Mouse (Mus musculus) layer of hippocampus, adult 8-10 months (tissue): ENCODE data around the gene Pgrmc2. TPM values are rescaled to one million over a fixed set of nuclear protein-coding genes. Genes with fewer than 3 reads are reported as not detected.

Source experiments
- DNase-seq, 2 experiments: peaks; one replicate each; pipeline ENCODE4 v3.0.0; 2022; ENCODE audit warnings: low spot score in 2 of 2
- total RNA-seq, 4 experiments: library from RNA; stranded (reverse); gene quantifications; 2 replicates each; pipeline ENCODE4 v1.2.4; 2022

Gene Pgrmc2
- total RNA-seq, 4 experiments from 2014 or later, result 53.6 to 63.9 (median 59.0) TPM

DNA sequence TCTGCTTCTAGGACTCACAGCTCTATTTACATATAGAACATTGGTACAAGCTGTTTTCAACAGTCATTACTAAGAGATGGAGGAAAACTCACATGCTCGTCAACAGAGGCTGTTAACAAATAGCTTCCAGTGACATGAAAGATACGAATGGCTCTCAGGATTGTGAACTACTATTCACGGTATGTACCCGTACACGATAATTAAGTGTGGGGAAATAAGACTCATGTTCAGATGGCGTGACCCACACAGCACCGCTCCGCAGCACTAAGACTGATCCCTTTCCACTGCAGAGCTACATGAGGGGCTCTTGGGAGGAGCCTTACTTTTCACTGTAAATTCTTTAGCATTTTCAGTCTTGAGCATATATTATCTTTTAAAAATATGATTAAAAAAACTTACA lies 7.5 kb downstream of the Pgrmc2 start:
- no peak for DNase-seq

DNA sequence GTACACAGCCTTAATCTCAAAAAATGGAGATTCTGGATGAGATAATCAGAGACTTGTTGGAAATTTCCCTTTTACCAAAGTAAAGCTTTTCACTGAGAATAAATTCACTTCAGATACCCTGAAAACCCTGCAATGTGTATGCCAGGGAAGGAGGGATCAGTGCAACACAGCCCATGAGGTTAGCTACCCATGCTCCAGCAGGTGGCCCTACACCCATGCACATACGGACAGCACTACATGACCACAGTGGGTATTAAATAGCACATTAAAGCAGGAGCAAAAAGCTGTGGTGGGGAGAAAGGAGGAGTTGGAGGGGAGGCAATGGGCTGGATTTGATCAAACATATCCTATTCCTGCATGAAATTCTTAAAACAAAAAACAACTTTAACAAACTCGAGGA lies 12.3 kb downstream of the Pgrmc2 start:
- no peak for DNase-seq

DNA sequence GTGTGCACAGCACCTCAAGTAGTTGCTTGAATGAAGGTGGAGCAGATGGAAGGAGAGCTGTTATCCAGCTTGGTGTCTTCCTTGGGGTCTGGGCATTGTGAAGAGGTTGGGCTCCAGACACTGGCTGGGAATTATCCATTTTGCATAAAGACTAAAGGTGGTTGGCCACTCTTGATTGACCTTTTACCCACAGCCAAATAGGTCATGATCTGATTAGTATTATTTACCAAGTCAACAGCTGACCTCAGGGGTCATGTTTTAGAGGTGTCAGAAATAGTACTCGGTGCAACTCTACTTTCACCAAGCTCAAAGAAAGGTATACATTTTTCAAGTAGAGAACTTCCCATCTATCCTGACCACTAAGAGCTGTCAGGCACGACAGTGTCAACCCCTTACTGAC lies 17.5 kb downstream of the Pgrmc2 start:
- no peak for DNase-seq

DNA sequence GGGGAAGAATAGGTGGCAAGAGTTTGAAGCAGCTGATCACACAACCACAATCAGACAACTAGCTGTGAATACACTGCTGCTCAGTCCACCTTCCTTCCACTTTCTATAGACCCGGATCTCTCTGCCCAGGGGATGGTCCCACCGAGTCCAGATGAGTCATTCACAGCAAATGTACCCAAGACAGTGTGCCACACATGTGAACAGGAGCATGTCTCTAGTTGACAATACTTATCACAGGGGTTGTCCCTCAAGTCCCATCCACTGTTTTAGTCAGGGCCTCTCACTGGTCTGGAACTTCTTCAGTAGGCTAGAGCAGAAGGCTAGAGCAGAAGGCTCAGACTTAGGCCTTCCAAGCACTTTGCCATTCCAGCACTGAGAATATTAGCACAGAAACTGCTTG lies 20.1 kb downstream of the Pgrmc2 start:
- DNase-seq, result no peak

DNA sequence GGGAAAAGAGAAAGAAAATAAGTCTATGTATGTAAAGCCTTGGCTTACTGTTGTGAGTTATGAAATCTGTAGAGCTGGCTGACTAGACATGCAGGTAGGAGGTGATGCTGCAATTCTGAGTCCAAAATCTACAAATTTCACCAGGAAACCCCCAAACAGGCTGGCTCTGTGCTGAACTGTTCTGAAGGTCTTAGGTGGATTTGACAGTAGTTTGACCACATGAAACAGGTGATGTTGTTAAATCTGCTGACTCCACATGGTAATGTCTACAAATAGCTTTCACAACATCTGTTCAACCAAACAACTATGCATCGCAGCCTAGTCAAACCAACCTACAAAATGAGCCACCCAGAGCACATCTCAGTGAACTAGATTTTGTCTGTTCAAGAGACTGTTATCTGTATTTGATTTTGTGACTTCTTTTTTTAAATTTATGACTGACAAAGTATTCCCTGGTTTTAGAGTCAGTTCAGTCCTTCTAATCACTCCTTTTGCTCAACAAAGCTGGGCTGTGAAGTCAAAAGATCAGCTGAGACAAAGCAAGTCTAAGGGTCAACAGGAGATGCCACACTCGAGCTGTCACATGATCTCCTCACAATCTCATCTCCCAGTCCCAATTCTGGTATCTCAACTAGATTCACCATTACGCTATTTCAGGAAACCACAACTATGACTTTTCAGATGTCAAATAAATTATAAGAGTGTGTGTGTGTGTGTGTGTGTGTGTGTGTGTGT lies 20.8 kb downstream of the Pgrmc2 start:
- no peak for DNase-seq

DNA sequence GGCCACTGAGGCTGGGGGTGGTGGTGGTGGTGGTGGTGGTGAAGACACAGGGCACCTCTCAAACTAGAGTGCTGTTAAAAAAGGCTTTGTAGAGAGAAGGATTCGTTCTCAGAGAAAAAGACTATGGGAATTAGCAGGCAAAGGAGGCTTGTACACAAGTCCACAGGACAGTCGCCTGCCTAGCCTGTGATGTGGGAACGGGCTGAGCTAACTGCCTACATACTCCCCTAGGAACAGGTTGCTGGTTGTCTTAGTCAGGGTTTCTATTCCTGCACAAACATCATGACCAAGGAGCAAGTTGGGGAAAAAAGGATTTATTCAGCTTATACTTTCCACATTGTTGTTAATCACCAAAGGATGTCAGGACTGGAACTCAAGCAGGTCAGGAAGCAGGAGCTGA lies 23.6 kb downstream of the Pgrmc2 start:
- no peak for DNase-seq

DNA sequence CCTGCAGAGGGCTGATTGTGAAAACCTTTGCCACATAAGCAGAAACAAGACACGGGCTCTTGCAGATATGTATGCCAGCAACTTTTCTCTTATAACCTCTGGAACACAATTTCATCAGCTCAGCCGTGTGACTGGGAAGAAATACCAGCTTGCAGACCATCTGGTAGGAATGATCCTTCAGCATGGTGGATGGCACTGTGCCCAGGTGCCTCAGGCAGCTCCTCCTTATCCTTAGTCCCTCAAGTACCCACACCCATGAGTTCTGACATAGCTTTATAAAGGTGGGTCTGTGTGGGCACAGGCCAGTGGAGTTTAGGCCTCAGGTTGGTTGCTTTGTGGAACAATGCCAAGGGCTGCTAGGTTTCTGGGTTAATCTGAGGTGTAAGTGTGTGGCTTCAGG lies 24.5 kb downstream of the Pgrmc2 start:
- peak; percentile 40 to 69 for DNase-seq

DNA sequence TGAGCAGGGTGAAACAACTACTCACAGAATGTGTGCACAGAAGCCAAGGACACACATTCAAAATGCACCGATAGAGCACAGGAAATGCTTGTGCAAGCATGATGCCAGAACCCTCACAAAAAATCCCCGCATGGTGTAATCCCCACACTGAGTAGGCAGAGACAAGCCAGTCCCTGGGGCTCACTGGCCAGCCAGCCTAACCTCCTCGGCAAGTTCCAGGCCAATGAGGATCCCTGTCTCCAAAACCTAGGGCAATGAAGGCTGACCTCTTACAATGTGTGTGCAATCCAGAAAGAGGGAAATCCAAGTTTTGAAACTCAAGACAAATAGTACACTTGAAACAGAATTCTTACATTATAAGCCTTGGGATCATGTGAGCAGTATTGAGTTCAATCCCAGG lies 29.5 kb downstream of the Pgrmc2 start:
- no peak for DNase-seq

DNA sequence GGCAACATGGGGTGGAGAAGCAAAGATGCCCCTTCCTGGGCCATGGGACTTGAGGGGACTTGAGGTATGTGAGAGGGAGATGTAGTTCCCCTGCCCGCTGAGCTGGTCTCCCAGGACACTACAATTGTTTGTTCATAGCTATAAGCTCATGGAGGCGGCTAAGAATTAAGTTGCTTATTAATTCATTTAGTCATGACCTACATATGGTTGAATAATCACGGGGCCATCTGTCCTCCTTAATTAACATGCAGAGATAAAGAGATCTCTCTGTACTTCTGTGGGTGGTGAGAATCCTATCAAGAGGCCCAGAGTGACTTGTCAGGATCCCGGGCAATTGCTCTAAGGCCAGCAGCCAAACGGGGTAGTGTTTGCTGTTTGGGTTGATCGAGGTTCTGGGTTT lies 35.0 kb downstream of the Pgrmc2 start:
- DNase-seq, result no peak

DNA sequence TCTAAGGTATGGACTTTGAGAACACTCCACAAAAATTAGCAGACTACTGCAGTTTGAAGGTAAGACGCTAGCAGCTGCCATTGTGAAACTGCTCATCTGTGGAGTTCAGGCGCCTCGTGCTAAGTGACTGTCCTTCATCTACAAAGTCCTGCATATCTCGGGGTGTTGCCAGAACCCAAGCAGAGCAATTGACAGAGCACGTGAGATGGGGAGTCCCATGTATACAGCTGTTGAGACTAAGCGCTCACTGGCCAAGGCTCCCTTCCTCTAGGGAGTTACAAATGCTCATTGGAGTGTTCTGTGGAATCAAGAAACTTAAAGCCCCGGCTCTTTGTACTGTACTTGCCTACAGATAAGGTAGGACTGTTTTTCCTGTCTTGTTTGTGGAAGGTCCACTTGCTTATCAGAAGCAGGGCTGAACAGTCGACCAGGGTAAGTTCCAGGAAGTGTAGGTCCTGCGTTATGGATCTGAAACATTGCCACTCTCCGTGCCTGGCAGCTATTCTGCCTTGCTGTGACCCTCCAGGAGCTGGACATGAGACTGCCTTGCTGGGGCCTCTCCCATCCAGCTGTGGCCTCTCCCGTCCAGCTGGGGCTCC lies 39.0 kb downstream of the Pgrmc2 start:
- DNase-seq, result no peak

DNA sequence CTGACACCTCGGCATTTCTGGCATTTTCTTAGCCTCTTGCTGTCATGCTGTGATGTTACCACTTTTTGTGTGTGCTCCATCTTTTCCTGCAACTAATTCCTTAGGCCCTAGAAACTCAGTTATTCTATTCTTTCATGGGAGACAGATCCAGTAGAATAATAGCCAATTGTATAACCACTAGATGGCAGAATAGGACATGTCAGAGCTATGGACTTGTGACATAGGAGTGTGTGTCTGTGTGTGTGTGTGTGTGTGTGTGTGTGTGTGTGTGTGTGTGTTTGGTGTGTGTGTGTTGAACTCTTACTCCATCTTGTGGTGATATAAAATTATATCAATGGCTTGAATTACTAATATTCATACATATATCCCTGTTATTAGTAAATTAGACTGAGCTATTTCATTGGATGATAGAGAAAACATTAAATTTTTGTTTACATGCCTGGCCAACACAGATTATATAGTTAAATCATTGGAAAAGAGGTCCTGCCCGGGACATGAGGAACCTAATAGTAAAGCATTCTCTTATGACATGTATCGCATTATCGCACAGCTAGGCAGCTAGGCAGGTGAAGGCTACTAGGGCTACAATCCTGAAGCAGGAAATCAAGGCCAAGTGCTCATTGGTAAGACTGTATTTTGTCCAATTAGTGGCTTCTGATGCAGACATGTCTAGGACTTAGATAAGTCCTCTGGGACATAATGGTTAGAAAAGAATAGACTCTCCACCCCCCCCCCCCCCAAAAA lies 40.5 kb downstream of the Pgrmc2 start:
- DNase-seq, result peak in 1 of 2 experiments; percentile 21

DNA sequence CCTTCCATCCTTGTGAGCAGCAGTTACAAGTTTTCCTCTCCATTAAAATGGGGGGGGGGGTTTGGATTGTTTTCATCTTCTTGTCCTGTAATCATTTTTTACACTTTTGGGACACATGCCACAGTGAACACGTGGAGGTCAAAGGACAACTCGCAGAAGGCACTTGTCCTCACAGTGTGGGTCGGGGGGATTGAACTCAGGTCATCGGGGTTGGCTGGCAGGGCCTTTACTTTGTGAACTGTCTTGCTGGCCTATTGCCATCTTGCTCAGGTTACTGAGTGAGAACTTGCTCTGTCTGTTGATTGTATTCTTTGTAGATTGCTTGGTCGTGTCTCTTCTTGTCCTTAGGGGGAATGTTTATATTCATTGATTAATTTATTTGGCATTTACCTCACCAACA lies 41.6 kb downstream of the Pgrmc2 start:
- DNase-seq, result no peak

DNA sequence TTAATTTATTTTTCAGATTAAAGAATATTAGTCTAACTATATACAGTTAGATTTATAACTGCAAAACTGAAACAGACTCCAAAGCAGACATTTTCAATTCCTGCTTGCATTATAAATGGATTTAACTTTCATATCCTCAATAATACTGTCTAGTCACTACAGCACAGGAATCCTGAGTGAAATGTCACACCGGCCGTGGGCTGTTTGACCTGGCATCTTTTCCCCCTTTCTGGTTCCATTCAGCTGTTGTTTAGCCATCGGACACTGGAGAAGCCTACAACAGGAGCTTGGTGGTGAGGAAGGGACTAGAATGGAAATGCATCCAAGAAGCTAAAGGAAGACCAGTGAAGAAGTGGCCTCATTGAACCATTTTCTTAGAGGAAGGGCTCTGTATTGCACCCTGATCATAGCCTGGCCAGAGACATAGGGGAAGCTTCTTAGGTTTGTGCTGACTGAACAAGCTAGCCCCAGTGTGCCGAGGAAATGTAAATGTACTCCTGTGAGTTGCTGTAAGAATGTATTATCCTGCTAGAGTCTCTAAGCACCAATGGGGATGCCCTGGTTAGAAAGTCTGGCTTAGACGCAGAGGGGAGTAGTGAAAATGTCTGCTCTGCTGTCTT lies 44.4 kb downstream of the Pgrmc2 start:
- DNase-seq, result no peak

DNA sequence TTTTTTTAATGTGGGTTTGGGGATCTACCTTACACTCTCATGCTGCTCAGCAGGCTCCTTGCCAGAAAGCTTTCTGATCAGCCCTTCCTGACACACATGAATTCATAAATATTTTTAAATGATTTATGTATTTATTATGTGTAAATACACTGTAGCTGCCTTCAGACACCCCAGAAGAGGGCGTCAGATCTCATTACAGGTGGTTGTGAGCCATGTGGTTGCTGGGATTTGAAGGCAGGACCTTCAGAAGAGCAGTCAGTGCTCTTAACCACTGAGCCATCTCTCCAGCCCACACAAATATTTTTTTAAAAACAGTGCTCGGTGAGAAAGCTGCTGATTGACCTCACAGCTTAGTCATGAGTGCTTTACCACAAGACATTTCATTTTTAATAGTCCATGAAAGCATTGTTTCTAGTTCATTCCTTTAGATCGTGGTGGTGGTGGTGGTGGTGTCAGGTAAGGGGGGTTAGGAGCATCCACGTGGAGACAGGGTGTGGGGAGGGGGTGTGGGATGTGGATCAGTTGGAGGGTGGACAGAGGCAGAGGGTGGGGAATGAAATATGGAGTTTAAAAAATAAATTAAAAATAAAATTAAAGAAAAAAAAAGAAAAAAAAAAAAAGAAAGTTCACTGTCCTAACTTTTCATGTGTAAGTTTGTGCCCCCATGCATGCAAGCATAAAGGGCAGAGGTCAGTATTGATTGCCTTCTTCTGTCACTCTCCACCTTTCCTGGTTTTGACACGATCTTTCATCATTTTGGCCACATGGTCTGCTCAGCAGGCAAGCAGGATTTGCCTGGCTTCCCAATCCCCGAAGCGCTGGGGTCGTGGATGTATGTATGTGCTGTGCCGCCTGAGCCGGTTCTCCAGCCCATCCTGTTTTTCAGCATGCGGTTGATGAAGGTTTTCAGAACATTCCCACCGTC lies 51.3 kb downstream of the Pgrmc2 start:
- DNase-seq, result no peak

DNA sequence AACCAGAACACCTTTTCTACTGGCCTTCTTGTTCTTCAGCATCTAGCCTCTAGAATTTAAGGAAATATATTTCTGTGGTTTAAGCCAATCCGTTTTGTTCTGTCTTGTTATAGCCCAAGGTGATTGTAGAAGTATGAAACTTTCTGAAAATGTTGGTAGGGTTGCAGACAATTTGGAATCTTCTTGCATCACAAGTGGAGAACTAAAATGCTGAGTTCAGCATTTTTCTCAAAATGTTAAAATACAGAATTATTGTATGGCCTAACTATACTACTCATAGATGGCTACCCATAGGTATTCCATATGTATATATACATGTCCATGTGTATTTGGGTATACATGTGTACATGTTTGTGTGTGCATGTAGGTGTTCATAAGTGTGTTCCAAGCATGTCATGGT lies 52.1 kb downstream of the Pgrmc2 start:
- DNase-seq, result no peak

DNA sequence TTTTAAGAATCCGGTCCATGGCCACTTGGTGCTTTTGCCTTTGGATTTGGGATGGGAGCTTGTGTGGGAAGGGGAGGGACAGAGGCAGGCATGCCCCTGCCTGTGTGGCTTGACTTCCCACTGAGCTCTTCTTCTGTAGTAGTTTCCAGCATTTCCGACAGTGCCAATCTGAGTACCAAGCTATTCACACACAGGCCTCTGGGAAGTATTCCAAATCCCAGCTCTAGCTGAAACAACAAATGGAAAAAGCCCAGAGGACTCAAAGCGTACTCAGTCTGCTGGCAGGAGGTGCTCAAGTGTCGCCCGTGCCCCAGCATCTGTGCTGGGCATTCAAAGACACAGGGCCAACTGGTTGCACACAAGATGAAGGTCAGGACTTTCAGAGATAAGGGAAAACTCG lies 60.9 kb downstream of the Pgrmc2 start:
- DNase-seq, result peak; percentile 52 to 67

DNA sequence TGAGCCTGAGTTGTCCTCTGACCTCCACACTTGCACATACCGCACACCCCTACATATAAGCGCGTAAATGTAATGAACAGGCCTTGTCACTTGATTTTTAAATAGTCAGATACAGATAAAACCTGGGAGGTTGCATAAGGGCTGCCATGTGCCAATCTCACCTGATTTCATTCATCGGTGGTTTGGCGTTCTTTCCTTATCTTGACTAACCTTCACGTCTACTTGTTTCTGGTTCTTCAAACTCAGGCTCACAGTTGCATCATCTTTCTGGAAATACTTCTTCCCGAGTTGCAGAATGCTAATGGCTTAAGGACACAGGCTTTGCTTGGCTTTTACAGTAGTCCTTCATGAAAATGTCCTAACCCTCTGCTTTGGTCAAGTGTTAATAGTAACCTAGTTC lies 62.2 kb downstream of the Pgrmc2 start:
- DNase-seq, result no peak

DNA sequence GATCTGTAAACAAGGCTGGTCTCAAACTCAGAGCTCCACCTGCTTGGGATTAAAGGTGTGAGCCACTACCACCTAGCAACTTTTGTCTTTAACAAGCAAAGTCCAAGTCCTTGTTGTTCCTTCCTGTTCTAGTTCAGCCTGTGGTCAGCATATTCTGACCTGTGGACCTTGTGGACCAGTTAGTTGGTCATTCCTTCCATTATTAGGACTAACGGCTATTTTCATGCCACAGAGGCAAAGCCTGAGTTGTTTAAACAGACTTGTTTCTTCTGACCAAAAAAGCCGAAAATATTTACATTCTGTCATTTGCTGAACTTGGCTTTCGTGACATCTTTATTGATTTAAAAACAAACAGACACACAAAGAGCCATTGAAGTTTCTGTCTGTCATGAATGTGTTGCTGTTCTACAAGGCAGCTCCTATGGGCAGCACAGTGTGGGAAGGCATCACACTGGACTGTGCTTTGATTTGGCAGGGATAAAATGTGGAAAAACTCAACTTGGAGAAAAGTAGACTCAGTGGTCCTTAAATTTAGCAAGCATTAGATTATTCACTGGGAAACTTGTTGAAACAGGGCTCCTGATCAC lies 64.7 kb downstream of the Pgrmc2 start:
- DNase-seq, result no peak
